Mouse (Mus musculus) myocyte (in vitro differentiated cells): ENCODE measurements at regions not wholly inside any gene's neighbourhood (a gene's known extent, or its start where the extent isn't known, plus 50 kb on each side); places are given as distances from the start of the nearest gene placed in this dataset.

ENCODE experiments used
- H3K27me3 ChIP-seq: one replicate; pipeline ENCODE4 v1.6.1; 2011; ENCODE audit not compliant: control insufficient read depth, insufficient read depth, insufficient read length
- H3K36me3 ChIP-seq: one replicate; pipeline ENCODE4 v1.6.1; 2011; ENCODE audit not compliant: control insufficient read depth, insufficient read depth
- H3K4me2 ChIP-seq: one replicate; pipeline ENCODE4 v1.6.1; 2011; ENCODE audit warnings: low read depth, control low read depth
- H3K4me3 ChIP-seq: one replicate; pipeline ENCODE4 v1.5.1; 2011; ENCODE audit warnings: mild to moderate bottlenecking, control low read depth, moderate library complexity
- H3K79me2 ChIP-seq: one replicate; pipeline ENCODE4 v1.6.1; 2011; ENCODE audit not compliant: control insufficient read depth, insufficient read depth
- H3ac ChIP-seq: one replicate; pipeline ENCODE4 v1.6.1; 2011; ENCODE audit not compliant: control insufficient read depth, insufficient read length
- CEBPB ChIP-seq: IDR thresholded peaks from 2 replicates; pipeline ENCODE4 v1.6.1; 2011; ENCODE audit warnings: mild to moderate bottlenecking, moderate library complexity; ENCODE audit not compliant: poor library complexity, insufficient read depth, severe bottlenecking
- E2F4 ChIP-seq: IDR thresholded peaks from one replicate; pipeline ENCODE4 v1.6.1; 2011; ENCODE audit warnings: mild to moderate bottlenecking, control low read depth, moderate library complexity; ENCODE audit not compliant: insufficient read depth
- MAX ChIP-seq: IDR thresholded peaks from one replicate; pipeline ENCODE4 v1.6.1; 2011; ENCODE audit warnings: low read depth, mild to moderate bottlenecking, control low read depth
- MYOD1 ChIP-seq, 3 experiments: IDR thresholded peaks; one replicate each; pipeline ENCODE4 v1.6.1; 2011; ENCODE audit warnings: control low read depth in 2 of 3, low read depth in 2 of 3, mild to moderate bottlenecking in 2 of 3, moderate library complexity in 1 of 3; ENCODE audit not compliant: insufficient read length in 2 of 3, control insufficient read depth in 1 of 3
- MYOG ChIP-seq, 3 experiments: IDR thresholded peaks; one replicate each; pipeline ENCODE4 v1.6.1; 2011; ENCODE audit warnings: control low read depth in 2 of 3, low read depth in 2 of 3, mild to moderate bottlenecking in 2 of 3; ENCODE audit not compliant: insufficient read length in 2 of 3, control insufficient read depth in 1 of 3, insufficient read depth in 1 of 3
- POLR2A ChIP-seq: IDR thresholded peaks from one replicate; pipeline ENCODE4 v1.6.1; 2011; ENCODE audit warnings: low read depth, mild to moderate bottlenecking, control low read depth, moderate library complexity; ENCODE audit not compliant: insufficient read length
- POLR2AphosphoS2 ChIP-seq: IDR thresholded peaks from one replicate; pipeline ENCODE4 v1.6.1; 2011; ENCODE audit warnings: low read depth, control low read depth; ENCODE audit not compliant: insufficient read length
- REST ChIP-seq: IDR thresholded peaks from one replicate; pipeline ENCODE4 v1.6.1; 2011; ENCODE audit warnings: mild to moderate bottlenecking, control low read depth, moderate library complexity; ENCODE audit not compliant: insufficient read depth, insufficient read length
- SRF ChIP-seq: IDR thresholded peaks from one replicate; pipeline ENCODE4 v1.6.1; 2011; ENCODE audit warnings: low read depth; ENCODE audit not compliant: control insufficient read depth, insufficient read length
- TCF12 ChIP-seq: IDR thresholded peaks from one replicate; pipeline ENCODE4 v1.6.1; 2011; ENCODE audit warnings: mild to moderate bottlenecking, control low read depth; ENCODE audit not compliant: poor library complexity, insufficient read depth, severe bottlenecking
- TCF3 ChIP-seq: IDR thresholded peaks from one replicate; pipeline ENCODE4 v1.6.1; 2011; ENCODE audit warnings: low read depth, control low read depth; ENCODE audit not compliant: insufficient read length
- USF1 ChIP-seq: IDR thresholded peaks from one replicate; pipeline ENCODE4 v1.6.1; 2011; ENCODE audit warnings: low read depth, mild to moderate bottlenecking, control low read depth, moderate library complexity

GRCm38 (mm10) chr12:73403906-73404474 is 117.4 kb downstream of the Slc38a6 start:
- Histone ChIP-seq H3K36me3 (no peaks in the 10 kb centered on the region), H3K79me2 (no peaks in the 10 kb centered on the region), H3K4me2 (peak overlapping the region; percentile 59), H3K27me3 (no peaks in the 10 kb centered on the region), H3ac (no peak overlapping the region), H3K4me3 (no peak overlapping the region)
- peak; percentile 67 to 93 (median 90) for TF ChIP-seq MYOD1 (IDR thresholded peaks at IDR 0.05; ENCODE audit: control insufficient read depth in 1 of 3, insufficient read length in 2 of 3, low read depth in 2 of 3)
- TF ChIP-seq MYOG (IDR thresholded peaks at IDR 0.05; ENCODE audit: control insufficient read depth in 1 of 3, insufficient read depth in 1 of 3, insufficient read length in 2 of 3, low read depth in 2 of 3): peak; percentile 2 to 78 (median 19)
- TF ChIP-seq POLR2A: no peak
- no peak for TF ChIP-seq REST
- no peak for TF ChIP-seq E2F4
- TF ChIP-seq TCF12: peak; percentile 46
- TF ChIP-seq CEBPB: peak; percentile 23; the same call in 1 of the 2 replicates
- no peak for TF ChIP-seq USF1
- peak; percentile 51 for TF ChIP-seq TCF3
- no peak for TF ChIP-seq MAX
- no peak for TF ChIP-seq SRF
- TF ChIP-seq POLR2AphosphoS2: no peak
